Mouse (Mus musculus): ENCODE measurements around the gene Arid1b. TPM values are rescaled to one million over a fixed set of nuclear protein-coding genes. Genes with fewer than 3 reads are reported as not detected.

Gene Arid1b
- polyA plus RNA-seq, 1 experiment from 2014 or later = 8.7 TPM

- H3K36me3 ChIP-seq (ENCODE audit: control insufficient read depth, insufficient read depth, low read length) = peaks cover 19% of the 10 kb centered on the region
- no peaks in the 10 kb centered on the region for H3K9me3 ChIP-seq (ENCODE audit: control insufficient read depth, low read length)
- no peak overlapping the region for H3K4me3 ChIP-seq (ENCODE audit: control insufficient read depth in 1 of 2, insufficient read depth in 1 of 2, low read depth in 1 of 2, low read length in 2 of 2)
- H3K9ac ChIP-seq (ENCODE audit: low read length) = no peak overlapping the region
- ATAC-seq (ENCODE audit: insufficient number of reproducible peaks, insufficient read depth, low FRiP score, low read depth) = no peak
- H3K4me1 ChIP-seq (ENCODE audit: control insufficient read depth in 2 of 2, insufficient read depth in 2 of 2, low read length in 2 of 2) = peaks cover 10 to 15% of the 10 kb centered on the region in 2 experiments
- no peaks in the 10 kb centered on the region for H3K27me3 ChIP-seq (ENCODE audit: control insufficient read depth, insufficient read depth, low read length)
- no peak overlapping the region for H3K27ac ChIP-seq (replicated peaks in 1 of 2; ENCODE audit: control insufficient read depth in 1 of 2, insufficient read depth in 1 of 2, low read depth in 2 of 2, low read length in 2 of 2)
- WGBS = 92% methylated on average over 6 of the region's 6 CpGs
- no peak overlapping the region for H3K4me2 ChIP-seq (ENCODE audit: low read length)
These were observed 281.6 kb downstream of the Arid1b start for GRCm38 (mm10) chr17:5275749-5276148.

GRCm38 (mm10) chr17:5277137-5277871 is 283.2 kb downstream of the Arid1b start:
- no peaks in the 10 kb centered on the region for H3K9me3 ChIP-seq (ENCODE audit: control insufficient read depth, low read length)
- peaks cover 10 to 20% of the 10 kb centered on the region in 2 experiments for H3K4me1 ChIP-seq (ENCODE audit: control insufficient read depth in 2 of 2, insufficient read depth in 2 of 2, low read length in 2 of 2)
- no peak overlapping the region for H3K4me2 ChIP-seq (ENCODE audit: low read length)
- no peak overlapping the region for H3K9ac ChIP-seq (ENCODE audit: low read length)
- 67% methylated on average over 17 of the region's 17 CpGs for WGBS
- 0 out of 4 replicates have a peak overlapping the region, but pooled peaks of 1 of the 2 experiments have one; percentile 28 for H3K27ac ChIP-seq (replicated peaks in 1 of 2; ENCODE audit: control insufficient read depth in 1 of 2, insufficient read depth in 1 of 2, low read depth in 2 of 2, low read length in 2 of 2)
- peaks cover 15% of the 10 kb centered on the region for H3K36me3 ChIP-seq (ENCODE audit: control insufficient read depth, insufficient read depth, low read length)
- no peak overlapping the region for H3K4me3 ChIP-seq (ENCODE audit: control insufficient read depth in 1 of 2, insufficient read depth in 1 of 2, low read depth in 1 of 2, low read length in 2 of 2)
- no peak for ATAC-seq (ENCODE audit: insufficient number of reproducible peaks, insufficient read depth, low FRiP score, low read depth)
- no peaks in the 10 kb centered on the region for H3K27me3 ChIP-seq (ENCODE audit: control insufficient read depth, insufficient read depth, low read length)

- Histone ChIP-seq H3K36me3 (ENCODE audit: control insufficient read depth, insufficient read depth, low read length) (peaks cover 18% of the 10 kb centered on the region), H3K4me3 (ENCODE audit: control insufficient read depth in 1 of 2, insufficient read depth in 1 of 2, low read depth in 1 of 2, low read length in 2 of 2) (no peak overlapping the region), H3K9me3 (ENCODE audit: control insufficient read depth, low read length) (no peaks in the 10 kb centered on the region), H3K27ac (replicated peaks in 1 of 2; ENCODE audit: control insufficient read depth in 1 of 2, insufficient read depth in 1 of 2, low read depth in 2 of 2, low read length in 2 of 2) (no peak overlapping the region), H3K4me1 (ENCODE audit: control insufficient read depth in 2 of 2, insufficient read depth in 2 of 2, low read length in 2 of 2) (peaks cover 12 to 28% of the 10 kb centered on the region in 2 experiments), H3K4me2 (ENCODE audit: low read length) (no peak overlapping the region), H3K27me3 (ENCODE audit: control insufficient read depth, insufficient read depth, low read length) (no peaks in the 10 kb centered on the region), H3K9ac (ENCODE audit: low read length) (no peak overlapping the region)
- no peak for ATAC-seq (ENCODE audit: insufficient number of reproducible peaks, insufficient read depth, low FRiP score, low read depth)
- WGBS = 78% methylated on average over 4 of the region's 4 CpGs
These were observed 286.4 kb downstream of the Arid1b start for GRCm38 (mm10) chr17:5280499-5281053.

- H3K9me3 ChIP-seq (ENCODE audit: control insufficient read depth, low read length) = no peaks in the 10 kb centered on the region
- no peaks in the 10 kb centered on the region for H3K27me3 ChIP-seq (ENCODE audit: control insufficient read depth, insufficient read depth, low read length)
- no peak overlapping the region for H3K27ac ChIP-seq (replicated peaks in 1 of 2; ENCODE audit: control insufficient read depth in 1 of 2, insufficient read depth in 1 of 2, low read depth in 2 of 2, low read length in 2 of 2)
- H3K4me3 ChIP-seq (ENCODE audit: control insufficient read depth in 1 of 2, insufficient read depth in 1 of 2, low read depth in 1 of 2, low read length in 2 of 2) = no peak overlapping the region
- 82% methylated on average over 10 of the region's 10 CpGs for WGBS
- no peak overlapping the region for H3K4me2 ChIP-seq (ENCODE audit: low read length)
- ATAC-seq (ENCODE audit: insufficient number of reproducible peaks, insufficient read depth, low FRiP score, low read depth) = no peak
- H3K36me3 ChIP-seq (ENCODE audit: control insufficient read depth, insufficient read depth, low read length) = peaks cover 9% of the 10 kb centered on the region
- no peak overlapping the region for H3K9ac ChIP-seq (ENCODE audit: low read length)
- peaks cover 14 to 26% of the 10 kb centered on the region in 2 experiments; a peak in 3 of 4 replicates for H3K4me1 ChIP-seq (ENCODE audit: control insufficient read depth in 2 of 2, insufficient read depth in 2 of 2, low read length in 2 of 2)
These were observed 290.7 kb downstream of the Arid1b start for GRCm38 (mm10) chr17:5284783-5285182.

GRCm38 (mm10) chr17:5285877-5286440 is 291.8 kb downstream of the Arid1b start:
- no peak for ATAC-seq (ENCODE audit: insufficient number of reproducible peaks, insufficient read depth, low FRiP score, low read depth)
- Histone ChIP-seq H3K4me2 (ENCODE audit: low read length) (no peak overlapping the region), H3K9me3 (ENCODE audit: control insufficient read depth, low read length) (no peaks in the 10 kb centered on the region), H3K4me3 (ENCODE audit: control insufficient read depth in 1 of 2, insufficient read depth in 1 of 2, low read depth in 1 of 2, low read length in 2 of 2) (no peak overlapping the region), H3K27me3 (ENCODE audit: control insufficient read depth, insufficient read depth, low read length) (no peaks in the 10 kb centered on the region), H3K9ac (ENCODE audit: low read length) (0 out of 2 replicates have a peak overlapping the region, but pooled peaks have one; percentile 17), H3K27ac (replicated peaks in 1 of 2; ENCODE audit: control insufficient read depth in 1 of 2, insufficient read depth in 1 of 2, low read depth in 2 of 2, low read length in 2 of 2) (0 out of 4 replicates have a peak overlapping the region, but pooled peaks of 1 of the 2 experiments have one; percentile 24), H3K4me1 (ENCODE audit: control insufficient read depth in 2 of 2, insufficient read depth in 2 of 2, low read length in 2 of 2) (peaks cover 14 to 26% of the 10 kb centered on the region in 2 experiments; a peak in 3 of 4 replicates), H3K36me3 (ENCODE audit: control insufficient read depth, insufficient read depth, low read length) (peaks cover 5% of the 10 kb centered on the region)
- WGBS = 71% methylated on average over 13 of the region's 13 CpGs

GRCm38 (mm10) chr17:5286571-5287209 is 292.6 kb downstream of the Arid1b start:
- Histone ChIP-seq H3K36me3 (ENCODE audit: control insufficient read depth, insufficient read depth, low read length) (peaks cover 12% of the 10 kb centered on the region), H3K27ac (replicated peaks in 1 of 2; ENCODE audit: control insufficient read depth in 1 of 2, insufficient read depth in 1 of 2, low read depth in 2 of 2, low read length in 2 of 2) (0 out of 4 replicates have a peak overlapping the region, but pooled peaks of 1 of the 2 experiments have one; percentile 9), H3K4me2 (ENCODE audit: low read length) (no peak overlapping the region), H3K4me1 (ENCODE audit: control insufficient read depth in 2 of 2, insufficient read depth in 2 of 2, low read length in 2 of 2) (peaks cover 14 to 21% of the 10 kb centered on the region in 2 experiments; a peak in 3 of 4 replicates), H3K27me3 (ENCODE audit: control insufficient read depth, insufficient read depth, low read length) (no peaks in the 10 kb centered on the region), H3K4me3 (ENCODE audit: control insufficient read depth in 1 of 2, insufficient read depth in 1 of 2, low read depth in 1 of 2, low read length in 2 of 2) (no peak overlapping the region), H3K9me3 (ENCODE audit: control insufficient read depth, low read length) (no peaks in the 10 kb centered on the region), H3K9ac (ENCODE audit: low read length) (no peak overlapping the region)
- no peak for ATAC-seq (ENCODE audit: insufficient number of reproducible peaks, insufficient read depth, low FRiP score, low read depth)
- 66% methylated on average over 15 of the region's 15 CpGs for WGBS

GRCm38 (mm10) chr17:5287210-5287591 is 293.1 kb downstream of the Arid1b start:
- peaks cover 12% of the 10 kb centered on the region for H3K36me3 ChIP-seq (ENCODE audit: control insufficient read depth, insufficient read depth, low read length)
- no peak for ATAC-seq (ENCODE audit: insufficient number of reproducible peaks, insufficient read depth, low FRiP score, low read depth)
- no peaks in the 10 kb centered on the region for H3K27me3 ChIP-seq (ENCODE audit: control insufficient read depth, insufficient read depth, low read length)
- no peaks in the 10 kb centered on the region for H3K9me3 ChIP-seq (ENCODE audit: control insufficient read depth, low read length)
- peaks cover 14 to 21% of the 10 kb centered on the region in 2 experiments; a peak in 3 of 4 replicates for H3K4me1 ChIP-seq (ENCODE audit: control insufficient read depth in 2 of 2, insufficient read depth in 2 of 2, low read length in 2 of 2)
- no peak overlapping the region for H3K4me2 ChIP-seq (ENCODE audit: low read length)
- H3K4me3 ChIP-seq (ENCODE audit: control insufficient read depth in 1 of 2, insufficient read depth in 1 of 2, low read depth in 1 of 2, low read length in 2 of 2) = no peak overlapping the region
- 0 out of 4 replicates have a peak overlapping the region, but pooled peaks of 1 of the 2 experiments have one; percentile 9 for H3K27ac ChIP-seq (replicated peaks in 1 of 2; ENCODE audit: control insufficient read depth in 1 of 2, insufficient read depth in 1 of 2, low read depth in 2 of 2, low read length in 2 of 2)
- H3K9ac ChIP-seq (ENCODE audit: low read length) = no peak overlapping the region
- WGBS = 69% methylated on average over 4 of the region's 4 CpGs

Measured in heart, embryonic 14.5 days (tissue).